Mouse (Mus musculus) adrenal gland, postnatal 4 days (tissue): ENCODE measurements around the gene Cpsf4l. TPM values are rescaled to one million over a fixed set of nuclear protein-coding genes. Genes with fewer than 3 reads are reported as not detected.
A peak's percentile ranks its signal among the peaks of the same experiment; 100 is the strongest.

Experiments used
- DNase-seq, 2 experiments: peaks; one replicate each; pipeline ENCODE4 v3.0.0; 2021 to 2022; ENCODE audit warnings: low spot score in 2 of 2, mixed read lengths in 2 of 2
- total RNA-seq, 2 experiments: library from RNA; stranded (reverse); gene quantifications; 2 replicates each; pipeline ENCODE4 v1.2.3; 2021

The Cpsf4l gene
- total RNA-seq, 2 experiments from 2014 or later = 0.62 to 0.68 TPM

DNA sequence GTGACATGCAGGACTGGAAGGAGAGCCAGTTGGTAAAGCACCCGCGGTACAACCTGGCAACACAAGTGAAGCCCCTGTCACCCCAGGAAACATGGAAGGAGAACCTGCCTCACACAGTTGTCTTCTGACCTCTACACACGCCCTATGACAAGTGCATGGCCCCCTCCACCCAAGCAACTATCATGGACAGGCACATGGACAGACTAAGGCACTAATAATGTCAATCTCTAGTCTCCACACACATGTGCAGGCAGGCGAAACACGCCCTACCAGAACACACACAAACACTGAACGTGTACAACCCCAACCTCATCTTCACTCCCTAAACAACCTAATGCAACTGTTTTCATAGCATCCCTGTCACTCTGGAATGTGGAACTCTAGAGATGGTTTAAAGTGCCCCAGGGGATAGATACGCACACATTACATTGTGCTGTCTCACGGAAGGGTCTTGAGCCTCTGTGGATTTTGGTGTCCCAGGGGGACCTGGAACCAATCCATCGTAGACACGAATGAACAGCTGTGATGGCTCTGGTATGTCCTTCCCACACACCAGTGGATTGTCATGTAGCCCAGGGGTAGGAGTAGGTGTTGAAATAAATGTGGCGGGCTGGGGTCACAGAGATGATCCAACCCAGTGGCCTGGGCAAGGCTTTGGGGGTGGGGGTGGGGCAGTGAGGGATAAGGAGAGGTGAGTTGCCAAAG is 27.2 kb upstream of the Cpsf4l start:
- DNase-seq = no peak

DNA sequence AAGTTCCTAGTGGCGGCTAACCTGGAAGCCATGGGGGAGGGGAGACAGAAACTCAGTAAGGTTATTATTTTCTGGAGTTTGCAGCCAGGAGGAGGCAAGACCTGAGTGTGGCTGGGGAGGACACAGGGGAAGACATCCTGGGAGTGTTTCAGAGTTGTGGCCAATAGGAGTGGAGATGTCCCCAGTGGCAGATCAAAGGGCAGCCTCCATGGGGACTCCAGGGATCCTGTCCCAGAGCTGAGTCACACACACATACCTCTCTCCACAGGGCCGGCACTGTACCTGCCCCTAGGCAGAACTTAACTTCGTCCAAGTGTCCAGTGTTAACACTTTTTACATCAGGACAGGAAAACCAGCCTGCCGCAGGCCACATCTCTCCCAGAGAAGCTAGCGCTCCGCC is 25.3 kb upstream of the Cpsf4l start:
- DNase-seq = no peak

DNA sequence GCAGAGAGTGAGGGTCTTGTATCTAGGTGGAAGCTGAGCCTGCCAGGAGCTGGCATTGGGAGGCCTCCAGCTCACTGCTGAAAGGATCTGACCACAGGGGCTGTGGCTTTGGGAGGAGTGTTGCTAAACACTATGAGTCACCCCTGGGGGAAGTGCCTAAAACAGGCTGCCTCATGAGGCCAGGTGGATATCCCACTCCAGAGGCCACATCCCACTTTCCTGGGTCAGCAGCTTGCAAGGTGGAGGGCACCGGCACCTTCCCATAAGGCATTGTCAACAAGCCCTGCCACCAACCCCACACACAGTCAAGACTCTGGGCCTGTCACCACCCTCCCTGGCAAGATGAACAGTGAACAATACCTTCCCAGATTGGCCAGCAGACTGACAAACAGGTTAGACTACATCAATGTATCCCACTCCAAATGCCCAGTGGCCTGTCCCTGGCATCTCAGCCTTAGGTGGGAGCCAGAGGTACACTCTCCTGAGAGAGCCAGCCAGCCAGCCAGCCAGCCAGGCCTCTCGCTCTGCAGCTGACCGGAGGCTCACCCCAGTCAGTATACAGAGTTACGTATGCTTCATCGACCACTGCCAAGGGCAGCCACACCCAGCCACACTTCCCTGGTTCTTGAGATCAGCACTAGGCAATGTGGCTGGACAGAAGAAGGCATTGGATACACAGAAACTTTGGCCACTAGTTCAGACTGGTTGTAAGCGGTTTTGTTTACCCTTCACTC is 24.0 kb upstream of the Cpsf4l start:
- no peak for DNase-seq

DNA sequence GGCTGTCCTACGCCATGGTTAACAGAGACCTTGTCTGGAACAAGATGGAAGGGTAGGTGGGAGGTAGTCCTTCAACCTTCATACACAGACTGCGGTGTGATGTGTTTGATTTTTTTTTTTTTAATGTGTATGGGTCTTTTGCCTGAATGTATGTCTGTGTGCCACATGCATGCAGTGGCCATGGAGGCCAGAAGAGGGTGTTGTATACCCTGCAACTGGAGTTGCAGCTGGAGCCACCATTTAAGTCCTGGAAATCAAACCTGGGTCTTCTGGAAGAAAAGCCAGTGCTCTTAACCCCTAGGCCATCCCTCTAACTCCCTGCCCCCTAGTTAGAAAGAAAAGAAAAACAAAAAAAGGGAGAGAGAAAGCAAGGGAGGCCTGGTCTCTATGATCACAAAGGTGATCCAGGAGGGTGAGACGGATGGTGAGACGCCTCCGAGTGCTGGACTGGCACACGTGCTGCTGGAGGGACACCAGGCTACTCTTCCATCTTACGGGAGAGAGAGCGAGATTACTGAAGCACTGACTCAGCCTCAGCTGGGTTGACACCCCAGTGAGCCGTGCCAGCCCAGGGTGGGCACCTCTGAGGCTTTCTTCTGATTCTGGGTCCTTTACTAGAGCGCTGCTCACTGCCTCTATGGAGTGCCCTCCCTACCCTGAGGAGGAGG is 22.3 kb upstream of the Cpsf4l start:
- DNase-seq = no peak

DNA sequence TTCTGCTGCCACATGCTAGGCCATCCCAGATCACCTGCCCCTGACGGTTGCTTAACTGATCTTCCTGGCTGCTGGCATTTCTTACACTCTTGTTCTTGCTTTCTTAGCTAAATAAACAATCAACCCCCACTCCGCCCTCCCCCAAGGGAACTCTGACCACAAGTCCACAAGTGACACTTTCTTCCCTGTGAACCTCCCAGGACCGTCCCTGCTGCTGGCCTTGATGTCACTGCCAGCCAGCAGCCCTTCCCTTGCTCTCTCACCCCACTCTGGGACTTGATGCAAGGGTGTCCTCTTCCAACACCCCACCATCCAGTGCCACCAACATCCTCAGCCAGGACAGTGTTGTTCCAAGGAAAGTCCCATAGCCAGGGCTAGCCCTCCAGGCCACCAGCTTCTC is 21.1 kb upstream of the Cpsf4l start:
- DNase-seq = no peak

DNA sequence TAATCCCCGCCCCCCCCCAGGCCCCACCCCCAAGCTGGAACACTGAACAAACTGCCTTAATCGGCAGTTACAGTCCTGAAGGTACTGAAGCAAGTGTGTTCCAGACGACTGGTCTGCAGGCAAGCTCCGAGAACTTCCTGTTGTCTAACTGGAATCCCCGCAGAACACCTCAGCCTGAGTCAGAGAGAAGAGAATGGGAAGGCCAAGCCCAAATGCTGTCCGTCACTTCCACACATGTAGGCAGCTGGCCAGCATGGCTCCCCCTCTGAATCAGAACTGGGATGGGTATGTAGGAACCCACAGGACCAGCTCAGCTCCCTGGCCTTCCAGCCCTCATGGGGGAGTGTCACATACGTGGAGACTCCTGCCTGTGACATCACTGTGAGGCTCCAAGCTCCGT is 20.1 kb upstream of the Cpsf4l start:
- no peak for DNase-seq

DNA sequence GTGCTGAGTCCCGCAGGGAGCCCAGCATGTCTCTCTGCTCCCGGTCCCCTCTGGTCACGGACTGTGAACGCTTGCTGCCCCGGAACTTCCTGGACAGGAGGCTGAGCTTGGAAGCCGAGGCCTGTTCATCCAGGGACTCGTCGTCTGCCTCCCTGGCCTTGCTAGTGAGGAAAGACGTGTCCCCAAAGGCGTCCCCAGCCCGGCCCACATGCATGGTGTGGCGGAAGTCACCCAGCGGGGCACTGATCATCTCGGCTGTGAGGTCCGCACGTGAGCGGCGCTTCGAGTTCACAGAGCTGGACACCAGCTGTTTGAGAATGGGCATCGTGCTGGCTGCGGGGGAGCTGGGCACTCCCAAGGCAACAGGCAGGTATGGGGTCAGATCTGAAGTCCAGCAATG is 19.4 kb upstream of the Cpsf4l start:
- no peak for DNase-seq

DNA sequence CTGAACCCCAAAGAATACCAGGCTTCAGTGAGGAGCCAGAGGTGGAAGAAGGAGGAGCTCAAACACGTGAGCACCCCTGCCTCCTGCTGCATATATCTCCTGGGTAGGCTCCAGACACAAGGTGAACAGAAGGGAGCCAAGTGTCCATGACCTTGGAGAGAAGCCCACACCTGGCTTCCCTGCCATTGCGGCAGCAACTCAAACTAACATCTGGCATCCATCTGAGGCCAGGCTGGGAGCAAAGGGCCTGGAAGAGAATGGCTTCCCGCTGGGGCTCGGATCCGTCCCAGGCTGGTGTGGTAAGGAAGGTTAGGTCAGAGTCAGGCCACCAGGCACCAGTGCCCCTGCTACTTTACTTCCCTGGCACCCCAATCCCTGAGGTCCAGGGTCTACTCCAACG is 18.2 kb upstream of the Cpsf4l start:
- DNase-seq = no peak

DNA sequence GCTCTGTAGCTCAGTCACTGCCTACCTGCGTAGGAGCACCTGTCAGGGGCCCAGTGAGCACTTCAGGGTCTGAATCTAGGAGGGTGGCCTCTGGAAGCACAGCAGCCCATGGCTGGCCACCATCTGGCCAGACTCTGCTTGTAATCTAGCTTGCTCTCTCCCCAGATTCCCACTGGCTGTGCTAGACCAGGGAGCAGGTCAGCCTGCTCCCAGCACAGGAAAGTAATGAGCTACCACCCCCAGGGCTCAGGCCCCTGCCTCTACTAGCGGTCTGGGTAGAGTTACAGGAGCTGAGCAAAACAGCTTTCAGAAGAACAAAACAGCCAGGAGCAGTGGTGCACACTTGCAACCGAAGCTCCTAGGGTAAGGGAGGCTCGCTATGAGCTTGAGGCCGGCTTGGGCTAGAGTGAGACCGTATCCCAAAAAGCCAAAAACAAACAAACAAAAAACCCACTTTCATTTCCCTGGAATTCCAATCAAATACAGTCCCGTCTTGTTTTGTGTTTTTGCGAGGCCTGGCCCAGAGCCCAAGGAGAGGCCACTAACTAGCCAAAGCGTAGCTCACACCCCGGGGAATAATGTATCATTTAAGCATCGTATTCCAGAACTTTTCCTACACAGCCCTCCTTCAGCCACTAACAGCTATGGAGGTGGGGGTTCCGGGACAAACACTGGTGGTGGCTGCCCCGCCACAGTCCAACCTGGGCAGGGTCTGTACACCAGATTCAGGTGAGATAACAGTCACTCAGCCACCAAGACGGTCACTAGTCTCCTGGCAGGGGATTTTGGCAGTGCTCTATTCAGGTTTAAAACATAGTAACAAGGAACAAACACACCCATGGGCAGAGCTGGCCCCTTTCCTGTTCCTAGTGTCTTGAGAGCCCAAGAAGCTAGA is 17.4 kb upstream of the Cpsf4l start:
- DNase-seq = no peak

DNA sequence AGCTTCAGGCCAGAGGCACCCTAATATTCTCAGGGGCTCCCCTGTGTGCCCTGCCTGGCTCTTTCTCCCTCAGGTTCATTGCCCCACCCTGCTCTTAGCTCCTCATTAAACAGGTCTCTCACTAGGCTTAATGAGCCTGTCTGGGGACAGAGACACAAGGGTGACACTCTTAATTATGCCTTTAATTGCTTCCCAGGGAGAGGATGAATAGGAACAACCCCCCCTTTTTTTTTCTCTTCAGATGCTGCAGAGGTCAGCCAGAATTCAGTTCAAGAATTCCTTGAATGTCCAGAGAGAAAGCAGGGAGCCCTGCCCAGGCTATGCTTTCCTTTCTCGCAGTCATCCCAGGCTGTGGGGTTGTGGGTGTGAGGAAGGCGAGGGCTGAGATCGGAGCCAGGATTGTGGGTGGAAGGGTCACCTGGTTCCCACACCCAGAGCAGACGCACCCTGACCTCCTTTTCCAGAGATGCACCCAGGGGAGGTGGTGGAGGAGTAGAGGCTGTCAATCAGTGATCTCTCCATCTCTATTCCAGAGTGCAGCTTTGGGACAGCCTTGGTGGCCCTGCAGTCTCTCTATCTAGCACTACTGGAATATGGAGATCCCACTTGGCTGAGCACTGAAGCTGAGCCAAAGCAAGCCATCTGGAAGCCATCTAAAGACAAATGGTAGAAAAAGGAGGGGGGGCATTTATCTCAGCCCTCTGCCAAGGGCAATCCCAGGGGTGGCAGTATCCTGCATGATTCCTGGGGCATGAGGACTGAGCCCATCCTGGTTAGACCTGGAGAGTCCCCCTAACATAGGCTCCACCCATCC is 15.6 kb upstream of the Cpsf4l start:
- no peak for DNase-seq

DNA sequence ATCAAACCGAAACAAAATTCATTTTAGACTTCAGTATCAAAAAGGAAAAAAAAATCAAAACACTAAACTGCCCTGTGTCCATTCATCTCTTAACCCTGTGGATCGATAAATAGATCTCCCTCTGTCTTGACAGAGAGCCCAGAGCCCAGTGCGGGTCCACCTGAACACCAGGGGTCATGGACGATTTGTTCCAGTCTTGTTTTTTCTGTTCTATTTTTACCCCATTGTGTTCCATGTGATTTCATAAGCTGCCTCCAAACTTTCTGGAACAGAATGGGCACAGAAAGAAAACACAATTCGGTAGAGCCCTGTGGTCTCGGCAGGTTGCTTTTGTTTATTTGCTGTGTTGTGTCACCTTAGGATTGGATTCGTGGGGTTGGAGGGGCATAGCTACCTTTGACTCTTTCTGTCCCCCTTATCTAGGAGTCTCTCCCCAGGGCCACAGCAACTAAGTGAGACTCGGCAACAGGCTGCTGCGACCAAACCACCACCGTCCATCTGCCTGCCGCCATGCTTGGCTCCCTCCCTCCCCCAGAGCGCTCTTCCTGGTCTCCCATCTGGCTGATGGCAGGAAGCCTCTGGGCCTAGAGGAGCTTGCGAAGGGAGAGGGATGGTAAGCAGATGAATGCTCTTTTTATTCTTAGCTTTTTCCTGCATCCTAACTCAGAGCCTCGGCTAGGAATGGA is 12.7 kb upstream of the Cpsf4l start:
- no peak for DNase-seq

DNA sequence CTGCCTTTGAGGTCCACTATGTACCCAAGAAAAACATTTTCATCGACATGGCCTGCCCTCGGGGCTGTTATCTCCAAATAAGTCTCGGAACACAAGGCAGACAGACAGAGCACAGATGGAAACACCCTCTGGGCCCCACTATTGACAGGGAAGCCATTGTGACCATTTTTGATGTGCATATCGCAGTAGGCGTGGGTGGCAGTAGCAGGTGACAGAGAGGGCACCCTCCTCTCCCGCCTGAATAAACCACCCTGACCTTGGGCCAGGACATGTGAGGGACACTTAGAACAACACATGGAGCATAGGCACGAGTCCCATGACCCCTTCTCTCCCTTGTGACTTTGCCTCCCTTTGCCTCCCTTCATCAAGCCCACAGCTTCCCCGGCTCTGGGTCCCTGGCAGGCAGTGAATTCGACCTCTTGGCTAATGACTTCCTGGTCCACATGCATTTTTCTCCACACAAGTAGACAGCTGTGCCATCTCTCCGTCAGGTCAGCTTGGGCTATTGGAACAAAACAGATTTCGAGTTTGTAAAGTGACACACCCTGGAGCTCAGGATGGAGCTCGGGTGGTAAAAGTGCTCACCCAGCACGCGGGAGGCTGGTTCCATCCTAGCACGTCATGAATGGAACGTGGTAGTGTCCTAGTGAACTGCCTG is 8.1 kb upstream of the Cpsf4l start:
- DNase-seq = no peak

DNA sequence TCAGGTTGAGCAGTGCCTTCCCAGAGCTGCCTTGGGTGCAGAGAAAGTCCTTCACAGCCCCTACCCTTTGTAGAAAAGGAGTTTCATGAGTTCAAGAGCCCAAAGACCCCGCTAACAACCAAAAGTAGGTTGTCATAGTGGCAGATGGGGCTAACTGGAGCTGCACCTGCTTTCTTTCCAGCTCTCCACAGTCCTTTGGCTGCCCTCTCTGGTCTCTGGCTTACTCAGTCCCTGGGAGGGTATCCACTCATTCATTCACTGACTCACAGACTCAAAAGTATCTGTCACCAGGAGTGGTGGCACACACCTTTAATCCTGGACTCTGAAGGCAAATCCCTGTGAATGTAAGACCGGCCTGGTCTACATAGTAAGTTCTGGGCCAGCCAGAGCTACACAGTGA is 6.3 kb upstream of the Cpsf4l start:
- no peak for DNase-seq

DNA sequence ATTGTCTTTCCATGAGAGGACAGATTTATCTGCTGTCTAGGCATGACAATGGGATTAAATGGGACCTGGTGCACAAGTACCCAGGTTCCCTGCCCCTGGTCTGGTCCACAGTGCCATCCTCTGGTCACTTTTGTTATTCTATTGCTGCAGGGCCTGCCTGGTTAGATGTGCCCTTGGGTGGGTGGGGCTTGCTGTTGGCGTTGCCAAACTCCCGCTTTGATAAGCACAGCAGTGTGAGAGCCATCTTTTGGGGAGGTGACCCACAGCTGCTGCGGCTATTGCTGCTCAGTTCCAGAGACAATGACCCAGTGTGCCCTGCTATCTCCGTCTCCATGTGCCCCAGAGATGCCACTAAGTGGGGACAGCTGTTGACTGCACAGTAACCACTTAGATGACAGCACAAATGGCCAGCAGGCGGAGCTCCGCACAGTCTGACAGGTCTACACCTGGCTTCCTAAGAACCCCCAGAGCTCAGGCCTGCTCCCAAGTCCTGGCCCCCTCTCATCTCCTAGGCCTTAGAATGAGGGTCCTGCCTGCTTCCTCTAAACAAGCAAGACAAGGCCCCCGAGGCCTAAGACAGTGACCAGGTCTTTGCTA is 5.4 kb upstream of the Cpsf4l start:
- peak in 1 of 2 experiments; percentile 42 for DNase-seq

DNA sequence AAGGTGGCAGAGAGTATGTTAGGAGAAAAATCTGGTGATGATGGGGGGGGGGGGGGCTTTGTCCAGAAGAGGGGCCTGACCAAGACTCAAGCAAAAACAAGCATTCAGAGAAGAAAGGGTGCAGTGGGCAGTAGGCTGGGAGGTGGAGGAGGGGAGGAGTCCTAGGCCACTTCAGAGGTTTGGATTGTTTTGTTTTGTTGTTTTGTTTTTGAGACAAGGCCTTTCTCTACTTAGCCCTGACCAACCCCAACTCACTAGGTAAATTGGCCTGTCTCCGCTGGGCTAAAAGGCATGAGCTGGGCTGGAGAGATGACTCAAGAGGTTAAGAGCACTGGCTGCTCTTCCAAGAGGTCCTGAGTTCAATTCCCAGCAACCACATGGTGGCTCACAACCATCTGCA is 1.2 kb upstream of the Cpsf4l start:
- DNase-seq = no peak

DNA sequence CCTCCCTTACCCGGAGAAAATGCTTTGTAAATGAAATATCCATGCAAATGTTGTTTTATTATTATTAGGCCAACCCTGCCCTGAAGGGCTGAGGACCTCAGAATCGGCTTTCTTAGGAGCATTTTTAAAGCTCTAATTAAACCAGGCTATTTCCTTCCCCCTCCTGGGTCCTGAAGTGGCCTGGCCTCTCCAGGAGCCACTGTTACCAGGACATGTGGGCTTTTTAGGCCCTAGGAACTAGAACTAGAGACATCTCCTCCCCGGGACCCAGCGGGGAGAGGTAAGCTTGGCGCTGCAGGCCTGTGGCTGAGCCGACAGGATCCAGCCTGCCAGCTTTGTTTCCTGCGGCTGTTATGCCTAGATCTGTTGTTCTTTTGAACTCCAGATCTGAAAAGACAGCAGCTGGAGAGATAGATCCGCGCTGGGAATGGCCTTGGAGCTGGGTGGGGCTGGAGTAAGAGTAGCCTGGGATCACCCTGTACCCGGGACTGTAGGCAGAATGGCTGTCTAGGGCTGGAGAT is 500 bp upstream of the Cpsf4l start:
- no peak for DNase-seq

DNA sequence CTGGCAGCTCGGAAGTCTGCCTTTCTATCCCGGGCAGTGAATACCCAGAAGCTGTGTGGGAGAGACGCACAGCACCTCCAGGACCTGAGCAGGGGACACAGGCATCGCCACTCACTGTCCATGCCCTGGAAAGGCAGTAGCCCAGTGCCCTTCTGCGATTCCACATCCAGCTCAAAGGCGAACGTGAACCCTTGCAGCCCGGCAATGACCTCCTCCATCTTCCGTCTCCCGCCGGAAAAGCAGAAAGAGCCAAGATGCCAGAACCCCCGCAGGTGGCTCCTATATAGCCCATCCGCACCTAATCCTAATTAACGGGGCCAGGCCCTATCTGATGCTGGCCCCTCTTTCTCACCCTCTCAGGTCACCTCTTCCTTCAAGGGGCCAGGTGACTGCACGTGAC is 545 bp downstream of the Cpsf4l start:
- no peak for DNase-seq

DNA sequence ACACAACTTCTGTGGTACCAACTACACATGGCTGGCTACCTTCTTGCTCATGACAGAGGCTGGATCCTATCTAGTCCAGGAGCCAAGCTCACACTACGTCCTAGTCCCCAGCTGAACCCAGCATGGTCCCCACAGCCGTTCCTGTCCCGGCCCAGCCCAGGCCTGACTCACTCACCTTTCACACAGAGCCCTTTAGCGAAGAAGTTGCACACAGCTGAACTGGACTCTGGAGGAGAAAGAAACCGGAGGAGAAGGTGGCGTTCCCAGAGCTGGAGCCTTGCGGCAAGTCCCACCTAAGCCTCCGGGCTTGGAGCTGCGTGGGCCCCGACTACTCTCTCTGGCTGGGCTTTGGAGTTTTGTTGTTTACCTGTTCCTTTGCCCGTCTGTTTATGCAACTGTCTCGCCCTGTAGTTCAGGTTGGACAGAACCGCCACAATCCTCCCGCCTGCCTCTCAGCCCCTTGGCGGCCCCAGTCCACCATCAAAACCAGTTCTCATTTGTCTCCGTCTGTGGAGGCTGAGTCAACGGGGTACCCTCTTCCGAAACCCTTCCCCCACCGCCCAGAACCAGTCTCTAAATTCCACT is 1.1 kb downstream of the Cpsf4l start:
- no peak for DNase-seq
